Mouse (Mus musculus) stomach, embryonic 16.5 days (tissue): ENCODE data around the gene Srek1ip1. TPM values are rescaled to one million over a fixed set of nuclear protein-coding genes. Genes with fewer than 3 reads are reported as not detected.

Experiments used
- ATAC-seq: fragments of 200-750 bp; cut with Nextera tagmentation; 2 replicates; pipeline ENCODE4 v1.8.0; 2017; ENCODE audit warnings: moderate number of reproducible peaks, moderate TSS enrichment; ENCODE audit not compliant: insufficient read depth, low FRiP score
- H3K27ac ChIP-seq: fragments of 300-500 bp; sonication (generic); 2 replicates; pipeline ENCODE4 v1.5.1; 2014; ENCODE audit warnings: low read length
- H3K27me3 ChIP-seq: fragments of 300-500 bp; sonication (generic); 2 replicates; pipeline ENCODE4 v1.6.1; 2014; ENCODE audit warnings: low read length, control low read depth, mixed read lengths; ENCODE audit not compliant: control insufficient read depth, insufficient read depth
- H3K36me3 ChIP-seq: fragments of 300-500 bp; sonication (generic); 2 replicates; pipeline ENCODE4 v1.6.1; 2014; ENCODE audit warnings: low read length; ENCODE audit not compliant: control insufficient read depth, insufficient read depth
- H3K4me1 ChIP-seq: fragments of 300-500 bp; sonication (generic); 2 replicates; pipeline ENCODE4 v1.6.1; 2014; ENCODE audit warnings: low read length, control low read depth, mixed read lengths; ENCODE audit not compliant: control insufficient read depth, insufficient read depth
- H3K4me2 ChIP-seq: fragments of 300-500 bp; sonication (generic); 2 replicates; pipeline ENCODE4 v1.6.1; 2014; ENCODE audit warnings: low read depth, low read length, mixed read lengths
- H3K4me3 ChIP-seq: fragments of 300-500 bp; sonication (generic); replicated peaks from 2 replicates; pipeline ENCODE4 v1.5.1; 2014; ENCODE audit warnings: mild to moderate bottlenecking, low read length
- H3K9ac ChIP-seq: fragments of 300-500 bp; sonication (generic); 2 replicates; pipeline ENCODE4 v1.6.1; 2014; ENCODE audit warnings: low read length
- H3K9me3 ChIP-seq: fragments of 300-500 bp; sonication (generic); replicated peaks from 2 replicates; pipeline ENCODE4 v1.6.1; 2016; ENCODE audit warnings: low read length, control low read depth; ENCODE audit not compliant: control insufficient read depth
- WGBS: fragments of 180-500 bp; shearing (Covaris S2); extraction: QIAGEN DNeasy Blood & Tissue Kit; methylation state at CpG from one replicate; pipeline ENCODE4 v1.1.7; 2014; 5-methylcytosine and 5-hydroxymethylcytosine counted together
- polyA plus RNA-seq: library from polyadenylated mRNA; unstranded; fragments of >200 nt; fragmentation: Nextera tagmentation; extraction: Ambion mirVana; gene quantifications from 2 replicates; pipeline ENCODE4 v1.2.1, GENCODE M21; 2015

Gene Srek1ip1
- polyA plus RNA-seq = 19.7 and 19.8 TPM in 2 replicates

DNA sequence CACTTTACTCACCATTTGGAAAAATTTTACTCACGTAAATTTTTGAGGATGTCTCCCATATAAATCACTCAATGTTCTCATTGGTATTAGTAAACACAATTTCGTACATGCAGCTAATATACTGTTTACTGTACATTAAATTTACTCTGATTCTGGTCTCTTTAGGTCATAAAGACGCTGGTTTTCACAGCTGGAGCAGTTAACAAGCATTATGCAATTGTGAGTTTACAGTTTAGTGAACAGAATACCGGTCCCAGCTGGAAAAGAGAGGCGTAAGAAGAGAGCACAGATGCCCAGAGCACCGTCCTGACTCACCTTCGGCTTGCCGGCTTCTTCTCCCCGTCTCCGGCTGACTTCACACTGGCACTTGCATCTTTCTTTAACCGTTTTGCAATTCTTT lies at the start of gene Srek1ip1:
Srek1ip1 (plus strand) TSS at position 301 of the 400 bp plus-strand sequence.
- no peak within 1 kb of the TSS for H3K4me3 ChIP-seq
- no peak within 1 kb of the TSS for H3K4me2 ChIP-seq

DNA sequence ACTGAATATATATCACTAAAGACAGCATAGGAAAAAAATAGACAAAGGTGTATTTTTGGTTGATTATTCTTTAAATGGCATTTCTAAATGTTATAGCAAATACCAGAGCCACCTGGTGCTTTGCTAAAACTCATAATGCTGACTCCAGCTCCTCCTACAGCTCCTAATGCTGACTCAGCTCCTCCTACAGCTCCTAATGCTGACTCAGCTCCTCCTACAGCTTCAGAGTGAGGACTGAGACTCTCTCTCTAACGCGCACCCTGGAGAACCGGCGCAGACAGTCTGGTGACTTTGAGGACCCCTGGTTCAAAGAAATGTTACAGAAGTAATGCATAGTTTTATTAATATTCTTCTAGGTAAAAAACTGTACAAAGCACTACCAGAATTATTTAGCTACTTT lies 49.4 kb upstream of the Srek1ip1 start:
- 88% methylated on average over 4 of the region's 4 CpGs for WGBS
- H3K27me3 ChIP-seq = no peaks in the 10 kb centered on the region
- H3K9ac ChIP-seq = no peak overlapping the region
- no peak overlapping the region for H3K4me2 ChIP-seq
- no peaks in the 10 kb centered on the region for H3K9me3 ChIP-seq
- no peak overlapping the region for H3K4me3 ChIP-seq
- H3K4me1 ChIP-seq = no peaks in the 10 kb centered on the region
- ATAC-seq = no peak
- no peak overlapping the region for H3K27ac ChIP-seq
- no peaks in the 10 kb centered on the region for H3K36me3 ChIP-seq

More for the DNA sequence above, at the start of gene Srek1ip1:
- Histone ChIP-seq H3K27ac (no peak within 1 kb of the TSS), H3K4me1 (no peaks in the 10 kb centered on the region), H3K36me3 (no peaks in the 10 kb centered on the region), H3K9ac (no peak within 1 kb of the TSS), H3K27me3 (no peaks in the 10 kb centered on the region), H3K9me3 (no peaks in the 10 kb centered on the region)
- no peak for ATAC-seq
- 88% methylated on average over 11 of the region's 11 CpGs for WGBS

DNA sequence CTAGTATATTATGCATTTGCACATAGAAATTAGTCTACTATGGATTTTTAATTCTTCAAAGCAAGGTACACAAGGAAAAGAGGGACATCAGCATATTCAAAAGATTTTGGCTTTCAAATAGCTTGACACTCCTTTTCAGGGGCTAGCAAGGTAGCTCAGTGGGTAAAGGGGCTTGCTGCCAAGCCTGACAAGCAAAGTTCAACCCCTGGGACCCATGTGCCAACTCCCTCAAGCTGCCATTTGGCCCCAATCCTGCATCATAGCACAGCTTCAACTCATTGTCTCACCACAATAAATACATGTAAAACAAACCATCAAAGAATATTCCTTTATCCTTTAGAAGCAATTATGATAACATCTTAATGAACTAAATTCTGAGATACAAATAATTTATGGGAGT lies 45.3 kb upstream of the Srek1ip1 start:
- no peak for ATAC-seq
- Histone ChIP-seq H3K4me1 (no peaks in the 10 kb centered on the region), H3K4me3 (no peak overlapping the region), H3K36me3 (no peaks in the 10 kb centered on the region), H3K9me3 (no peaks in the 10 kb centered on the region), H3K27ac (no peak overlapping the region), H3K9ac (no peak overlapping the region), H3K27me3 (no peaks in the 10 kb centered on the region), H3K4me2 (no peak overlapping the region)

DNA sequence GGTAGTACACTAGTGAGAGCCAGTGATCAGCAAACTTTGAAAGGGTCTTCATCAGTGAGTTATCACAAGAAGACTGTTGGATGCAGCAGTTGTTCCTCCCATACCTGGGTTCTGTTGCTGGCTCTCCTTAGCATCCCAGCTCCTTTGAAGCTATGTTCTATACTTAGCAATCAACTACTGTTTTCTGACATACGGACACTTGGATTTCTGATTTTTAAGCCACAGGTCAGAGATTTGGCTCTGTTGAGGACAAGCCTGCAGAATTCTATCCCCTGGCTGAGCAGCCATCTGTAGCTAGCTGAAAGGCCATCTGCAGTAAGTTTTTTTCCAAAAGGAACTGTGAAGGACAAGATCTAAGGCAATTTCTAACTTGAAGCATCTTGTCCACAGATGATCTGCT lies 32.9 kb upstream of the Srek1ip1 start:
- no peak overlapping the region for H3K4me3 ChIP-seq
- H3K9ac ChIP-seq = no peak overlapping the region
- H3K36me3 ChIP-seq = 0 out of 2 replicates have a peak, but pooled peaks cover 3% of the 10 kb centered on the region
- no peak for ATAC-seq
- H3K27ac ChIP-seq = no peak overlapping the region
- H3K4me2 ChIP-seq = no peak overlapping the region
- H3K9me3 ChIP-seq = no peaks in the 10 kb centered on the region
- H3K4me1 ChIP-seq = no peaks in the 10 kb centered on the region
- no peaks in the 10 kb centered on the region for H3K27me3 ChIP-seq
- 95% methylated on average over 1 of the region's 1 CpGs for WGBS

DNA sequence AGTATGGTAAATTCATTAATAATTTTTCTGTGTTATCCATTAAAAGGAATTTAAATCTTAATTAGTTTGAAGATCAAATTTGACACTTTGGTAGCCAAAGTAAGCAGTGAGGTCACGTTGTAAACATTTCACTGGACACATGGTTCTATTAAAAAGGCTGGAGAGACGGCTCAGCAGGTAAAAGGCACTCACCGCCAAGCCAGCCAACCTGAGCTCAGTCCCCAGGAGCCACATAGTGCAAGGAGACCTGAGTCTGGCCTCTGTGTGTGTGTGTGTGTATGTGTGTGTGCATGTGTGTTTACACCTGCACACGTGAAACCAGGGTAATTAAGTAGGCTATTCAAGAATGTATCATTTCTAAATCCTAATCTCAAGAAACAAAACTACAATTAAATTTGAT lies 29.9 kb upstream of the Srek1ip1 start:
- no peak overlapping the region for H3K27ac ChIP-seq
- 0 out of 2 replicates have a peak, but pooled peaks cover 3% of the 10 kb centered on the region for H3K36me3 ChIP-seq
- no peak for ATAC-seq
- H3K9me3 ChIP-seq = no peaks in the 10 kb centered on the region
- no peaks in the 10 kb centered on the region for H3K4me1 ChIP-seq
- H3K27me3 ChIP-seq = no peaks in the 10 kb centered on the region
- no peak overlapping the region for H3K9ac ChIP-seq
- H3K4me3 ChIP-seq = no peak overlapping the region
- WGBS = 89% methylated on average over 4 of the region's 4 CpGs
- no peak overlapping the region for H3K4me2 ChIP-seq

DNA sequence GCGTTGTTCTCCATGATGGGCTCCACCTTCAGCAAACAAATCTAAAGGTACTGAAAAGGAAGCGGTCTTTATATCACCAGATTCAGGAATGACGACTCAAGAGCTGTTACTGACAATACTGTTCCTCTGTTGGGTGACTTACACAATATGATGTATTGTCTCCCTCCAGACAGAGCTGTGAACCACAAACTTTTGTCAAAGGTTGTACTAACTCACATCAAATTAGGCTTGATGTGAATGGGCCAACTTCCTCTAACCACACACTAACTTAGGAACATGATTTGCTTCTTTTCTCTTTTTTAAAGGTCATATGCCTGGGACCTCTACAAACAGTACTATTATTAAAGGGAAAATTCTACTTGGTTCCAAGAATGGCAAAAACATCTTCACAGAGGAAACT lies 29.1 kb upstream of the Srek1ip1 start:
- Histone ChIP-seq H3K9me3 (no peaks in the 10 kb centered on the region), H3K4me1 (no peaks in the 10 kb centered on the region), H3K27me3 (no peaks in the 10 kb centered on the region), H3K4me3 (no peak overlapping the region), H3K9ac (no peak overlapping the region), H3K36me3 (0 out of 2 replicates have a peak, but pooled peaks cover 3% of the 10 kb centered on the region), H3K4me2 (no peak overlapping the region), H3K27ac (no peak overlapping the region)
- WGBS = 54% methylated on average over 3 of the region's 3 CpGs
- ATAC-seq = no peak

DNA sequence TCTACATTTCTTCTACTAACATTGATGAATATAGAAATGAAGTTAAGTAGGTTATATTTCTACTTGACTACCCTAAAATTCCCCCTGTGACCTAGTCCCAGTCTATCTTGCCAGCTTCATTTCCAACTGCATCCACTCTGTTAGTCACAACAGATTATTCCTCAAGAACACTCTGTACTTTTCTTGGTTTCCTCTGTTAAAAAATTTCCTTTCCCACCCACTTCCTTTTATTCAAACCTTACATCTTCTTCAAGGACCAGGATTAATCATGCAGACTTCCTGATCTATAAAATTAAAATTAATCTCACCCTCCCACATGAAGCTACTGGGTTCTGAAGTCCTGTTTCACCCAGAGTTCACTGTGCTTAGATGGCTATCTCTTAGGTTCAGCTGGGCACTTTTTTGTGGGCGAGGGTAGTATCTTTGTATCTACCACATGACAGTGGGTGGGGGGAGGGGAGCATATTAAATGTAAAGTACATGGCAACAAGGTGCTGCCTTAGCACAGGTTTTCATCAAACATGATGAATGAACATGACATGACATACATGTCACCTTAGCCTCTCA lies 13.1 kb upstream of the Srek1ip1 start:
- no peak for ATAC-seq

DNA sequence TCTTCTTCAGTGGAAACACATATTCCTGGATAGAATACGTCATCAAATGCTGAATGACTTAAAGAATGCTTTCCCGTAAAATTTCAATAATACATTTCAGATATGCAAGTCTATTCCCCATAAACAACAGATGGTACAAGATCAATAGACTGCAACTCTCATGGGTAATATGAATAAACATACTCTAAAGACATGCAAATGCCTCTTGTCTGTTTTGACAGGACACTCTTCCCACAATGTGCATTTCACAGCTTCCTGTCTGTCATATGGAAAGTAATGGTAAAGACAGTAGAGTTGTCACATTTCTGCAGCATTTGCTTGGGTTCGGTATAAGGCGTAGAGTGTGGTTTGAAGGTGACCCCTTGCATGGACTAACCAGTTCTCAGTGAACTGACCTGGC lies 5.0 kb upstream of the Srek1ip1 start:
- Histone ChIP-seq H3K4me3 (no peak overlapping the region), H3K9ac (no peak overlapping the region), H3K4me2 (no peak overlapping the region), H3K9me3 (no peaks in the 10 kb centered on the region), H3K27ac (no peak overlapping the region), H3K36me3 (peaks cover 16% of the 10 kb centered on the region), H3K27me3 (no peaks in the 10 kb centered on the region), H3K4me1 (no peaks in the 10 kb centered on the region)
- WGBS = 95% methylated on average over 4 of the region's 4 CpGs
- no peak for ATAC-seq

More for the DNA sequence above, 13.1 kb upstream of the Srek1ip1 start:
- Histone ChIP-seq H3K36me3 (peaks cover 12% of the 10 kb centered on the region), H3K4me2 (no peak overlapping the region), H3K9me3 (no peaks in the 10 kb centered on the region), H3K27ac (no peak overlapping the region), H3K27me3 (no peaks in the 10 kb centered on the region), H3K4me3 (no peak overlapping the region), H3K4me1 (no peaks in the 10 kb centered on the region), H3K9ac (no peak overlapping the region)
- WGBS = 74% methylated on average over 1 of the region's 1 CpGs

DNA sequence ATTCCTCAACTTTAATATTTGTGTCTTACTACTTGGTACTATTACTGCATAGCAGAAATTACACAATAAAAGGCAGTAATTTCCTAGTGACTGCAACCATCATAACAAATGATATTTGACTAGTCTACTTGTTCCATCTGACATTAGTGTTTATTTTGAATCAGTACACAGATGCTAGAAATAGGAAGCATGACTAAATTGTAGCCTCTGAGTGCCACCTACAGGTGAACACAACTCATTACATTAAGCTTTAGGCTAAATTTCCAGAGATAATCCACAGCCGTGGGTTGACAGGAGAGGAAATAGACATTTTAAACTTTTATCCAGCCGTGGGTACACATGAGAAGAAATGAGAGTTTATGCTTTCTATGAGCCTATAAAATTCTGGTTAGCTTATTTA lies 2.6 kb upstream of the Srek1ip1 start:
- WGBS = 7% methylated on average over 2 of the region's 2 CpGs
- Histone ChIP-seq H3K4me2 (no peak overlapping the region), H3K9ac (no peak overlapping the region), H3K36me3 (no peaks in the 10 kb centered on the region), H3K27ac (no peak overlapping the region), H3K4me1 (no peaks in the 10 kb centered on the region), H3K27me3 (no peaks in the 10 kb centered on the region), H3K9me3 (no peaks in the 10 kb centered on the region), H3K4me3 (no peak overlapping the region)
- ATAC-seq = no peak
